Mouse (Mus musculus): ENCODE measurements around the gene Rem1. TPM values are rescaled to one million over a fixed set of nuclear protein-coding genes. Genes with fewer than 3 reads are reported as not detected.
"Not testable (repeated sequence)": the region's sequence is repeated elsewhere in the genome, so short reads cannot be mapped to it uniquely, and the experiment has no call there.

Rem1 gene
- total RNA-seq, 2 experiments from 2014 or later, result 1.1 TPM

DNA sequence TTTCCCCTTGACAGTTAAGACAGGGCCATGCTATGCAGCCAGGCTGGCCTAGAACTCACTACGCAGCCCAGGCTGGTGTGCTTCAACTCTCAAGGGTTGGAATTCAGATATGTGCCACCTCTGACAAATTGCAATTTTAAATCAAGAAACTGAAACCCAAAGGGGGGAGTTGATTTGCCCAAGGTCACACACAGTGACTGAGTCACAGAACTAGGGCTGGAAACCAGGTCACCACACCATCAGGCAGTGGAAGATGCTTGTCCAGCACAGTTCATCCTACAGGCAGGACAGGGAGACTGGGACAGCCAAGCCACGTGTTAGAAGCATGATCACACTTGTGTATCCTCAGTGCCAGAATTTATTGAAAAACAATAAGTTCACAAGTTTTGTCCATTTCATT, 2.2 kb upstream of the Rem1 start:
- DNase-seq (ENCODE audit: low spot score in 2 of 2), result no peak
- intact Hi-C loops (cut with DNase I), result no loop called here

DNA sequence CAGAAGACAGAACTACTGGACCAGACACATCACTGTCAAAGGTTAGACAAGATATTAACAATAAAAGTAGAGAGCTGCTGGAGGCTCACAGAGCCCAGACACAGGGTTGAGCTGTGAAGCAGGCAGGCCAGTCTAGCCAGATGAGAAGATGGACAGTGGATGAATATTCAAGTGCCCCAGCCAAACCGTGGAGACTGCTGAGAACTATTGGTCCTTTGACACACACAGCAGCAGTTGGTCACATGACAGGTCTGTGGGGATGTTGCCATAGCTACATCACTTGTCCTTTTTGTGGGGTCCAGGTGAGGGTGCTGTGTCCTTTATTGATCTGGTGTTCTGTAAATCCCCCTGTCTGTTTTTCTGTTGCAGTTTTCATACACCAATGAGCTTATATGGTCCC, 1.5 kb upstream of the Rem1 start:
- intact Hi-C loops (cut with DNase I), result no loop called here

DNA sequence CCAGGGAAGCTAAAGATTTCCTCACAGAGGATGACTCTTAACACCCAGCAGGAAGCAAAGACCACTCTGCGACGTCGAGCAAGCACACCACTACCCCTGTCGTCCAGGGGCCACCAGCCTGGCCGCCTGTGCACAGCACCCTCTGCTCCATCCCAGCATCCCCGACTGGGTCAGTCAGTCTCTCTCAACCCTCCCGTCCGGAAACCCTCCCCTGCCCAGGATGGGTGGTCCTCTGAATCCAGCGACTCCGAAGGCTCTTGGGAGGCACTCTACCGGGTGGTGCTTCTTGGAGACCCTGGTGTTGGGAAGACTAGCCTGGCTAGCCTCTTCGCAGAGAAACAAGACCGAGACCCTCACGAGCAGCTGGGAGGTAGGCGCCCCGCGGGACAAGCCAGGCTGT, 1.3 kb downstream of the Rem1 start:
- intact Hi-C loops (cut with DNase I), result no loop called here
- DNase-seq (ENCODE audit: low spot score in 2 of 2), result no peak

More for the DNA sequence above, 1.5 kb upstream of the Rem1 start:
- no peak for DNase-seq (ENCODE audit: low spot score in 2 of 2)

GRCm38 (mm10) chr2:152629239-152629638, 2.5 kb downstream of the Rem1 start:
- intact Hi-C loops (cut with DNase I), result no loop called here
- DNase-seq (ENCODE audit: low spot score in 2 of 2), result no peak

- intact Hi-C loops (cut with DNase I), result no loop called here
- DNase-seq (ENCODE audit: low spot score in 2 of 2), result no peak
Measured at GRCm38 (mm10) chr2:152629904-152630303, 3.2 kb downstream of the Rem1 start.

GRCm38 (mm10) chr2:152633334-152633733, 6.6 kb downstream of the Rem1 start:
- intact Hi-C loops (cut with DNase I), result no loop called here
- DNase-seq (ENCODE audit: low spot score in 2 of 2), result no peak

DNA sequence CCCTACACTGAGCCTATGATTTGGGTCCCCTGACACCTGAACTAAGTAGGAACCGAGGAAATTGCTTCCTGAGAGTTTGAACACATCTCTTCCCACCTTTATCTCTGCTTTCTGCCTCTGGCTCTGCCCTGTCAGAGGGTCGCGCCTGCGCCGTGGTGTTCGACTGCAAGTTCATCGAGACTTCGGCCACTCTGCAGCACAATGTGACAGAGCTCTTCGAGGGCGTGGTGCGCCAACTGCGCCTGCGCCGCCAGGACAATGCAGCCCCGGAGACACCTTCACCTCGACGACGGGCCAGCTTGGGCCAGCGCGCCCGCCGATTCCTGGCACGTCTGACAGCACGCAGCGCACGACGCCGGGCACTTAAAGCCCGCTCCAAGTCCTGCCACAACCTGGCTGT, 7.6 kb downstream of the Rem1 start:
- no peak for DNase-seq (ENCODE audit: low spot score in 2 of 2)
- intact Hi-C loops (cut with DNase I), result no loop called here

DNA sequence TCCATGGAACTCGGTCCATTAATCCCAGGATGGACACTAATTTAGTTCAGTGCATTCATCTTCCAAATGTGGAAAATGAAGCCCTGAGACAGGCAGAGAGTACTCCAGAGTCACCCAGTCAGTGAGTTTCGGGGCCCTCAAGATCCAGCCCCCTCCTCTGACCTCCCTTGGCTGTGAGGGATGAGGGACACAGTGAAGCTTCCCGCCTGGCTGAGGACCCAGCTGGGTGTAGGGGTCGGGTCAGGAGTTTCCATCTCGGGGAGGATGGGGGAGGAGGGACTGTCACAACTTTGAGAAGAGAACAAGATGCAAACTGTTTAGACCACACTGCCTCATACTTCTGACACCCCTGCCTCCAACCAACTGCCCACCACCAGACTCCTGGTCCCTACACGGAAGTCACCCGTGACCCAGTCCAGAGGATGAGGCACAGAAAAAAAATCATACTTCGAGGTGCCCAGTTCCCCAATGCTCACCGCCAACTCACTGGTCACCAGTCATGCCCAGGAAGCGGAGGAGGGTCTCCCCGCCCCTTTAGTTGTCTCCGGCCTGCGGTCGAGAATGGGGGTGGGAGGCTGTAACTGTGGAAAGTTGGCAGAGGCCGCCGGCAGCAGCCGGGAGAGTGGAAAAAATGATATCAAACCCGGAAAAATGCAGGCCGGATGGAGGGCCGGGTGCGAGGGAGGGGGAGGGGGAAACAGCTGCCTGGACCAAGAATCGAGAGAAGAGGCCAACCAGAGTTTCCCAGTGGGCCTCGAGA, 9.7 kb downstream of the Rem1 start:
- DNase-seq (ENCODE audit: low spot score in 2 of 2), result no peak
- intact Hi-C loops (cut with DNase I), result no loop called here

GRCm38 (mm10) chr2:152637006-152637322, 10.2 kb downstream of the Rem1 start:
- intact Hi-C loops (cut with DNase I), result no loop called here

DNA sequence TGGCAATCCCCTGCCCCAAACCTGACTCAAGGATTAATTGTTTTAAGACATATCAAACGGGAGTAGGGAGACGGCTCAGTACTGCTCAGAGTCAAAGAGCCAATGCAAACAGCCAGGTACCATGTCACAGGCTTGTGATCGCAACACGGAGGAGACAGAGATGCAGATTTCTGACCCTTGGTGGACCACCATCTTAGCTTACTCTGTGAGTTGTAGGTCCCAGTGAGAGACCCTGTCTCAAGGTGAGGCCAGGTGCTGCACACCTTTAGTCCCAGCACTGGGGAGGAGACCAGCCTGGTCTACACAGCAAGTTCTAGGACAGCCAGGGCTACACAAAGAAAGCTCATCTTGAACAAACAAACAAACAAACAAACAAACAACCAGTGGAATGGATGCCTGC, 10.6 kb downstream of the Rem1 start:
- no peak for DNase-seq (ENCODE audit: low spot score in 2 of 2)
- intact Hi-C loops (cut with DNase I), result no loop called here

More at GRCm38 (mm10) chr2:152637006-152637322, 10.2 kb downstream of the Rem1 start:
- DNase-seq (ENCODE audit: low spot score in 2 of 2), result no peak

DNA sequence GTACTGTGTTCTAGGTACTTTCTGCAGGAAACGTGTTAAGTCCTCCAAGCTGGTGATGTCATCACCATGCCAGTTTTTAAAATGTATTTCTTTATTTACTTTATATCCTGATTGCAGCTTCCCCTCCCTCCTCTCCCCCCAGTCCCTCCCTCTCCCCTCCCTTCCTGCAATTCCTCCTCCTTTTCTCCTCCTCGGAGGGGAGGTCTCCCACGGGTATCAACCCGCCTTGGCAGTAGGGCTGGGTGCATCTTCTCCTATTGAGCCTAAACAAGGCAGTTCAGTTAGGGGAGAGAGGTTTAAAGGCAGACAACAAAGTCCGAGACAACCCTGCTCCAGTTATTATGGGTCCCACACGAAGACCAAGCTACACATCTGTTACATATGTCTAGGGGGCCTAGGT, 12.1 kb downstream of the Rem1 start:
- no peak for DNase-seq (ENCODE audit: low spot score in 2 of 2)
- intact Hi-C loops (cut with DNase I), result no loop called here

- intact Hi-C loops (cut with DNase I), result no loop called here
- no peak for DNase-seq (ENCODE audit: low spot score in 2 of 2)
Measured at GRCm38 (mm10) chr2:152639406-152640113, 12.8 kb downstream of the Rem1 start.

- intact Hi-C loops (cut with DNase I), result no loop called here
- DNase-seq (ENCODE audit: low spot score in 2 of 2), result no peak
Measured at GRCm38 (mm10) chr2:152652901-152653620, 26.3 kb downstream of the Rem1 start.

- intact Hi-C loops (cut with DNase I), result no loop called here
- peak; percentile 83 to 93 for DNase-seq (ENCODE audit: low spot score in 2 of 2)
Measured at GRCm38 (mm10) chr2:152653874-152654715, 27.3 kb downstream of the Rem1 start.

GRCm38 (mm10) chr2:152657398-152657797, 30.6 kb downstream of the Rem1 start:
- no peak for DNase-seq (ENCODE audit: low spot score in 2 of 2)
- intact Hi-C loops (cut with DNase I), result loop anchor here (1.0 kb wide), 1 partner anchor 42 kb away; no protein-coding TSS in a partner anchor

DNA sequence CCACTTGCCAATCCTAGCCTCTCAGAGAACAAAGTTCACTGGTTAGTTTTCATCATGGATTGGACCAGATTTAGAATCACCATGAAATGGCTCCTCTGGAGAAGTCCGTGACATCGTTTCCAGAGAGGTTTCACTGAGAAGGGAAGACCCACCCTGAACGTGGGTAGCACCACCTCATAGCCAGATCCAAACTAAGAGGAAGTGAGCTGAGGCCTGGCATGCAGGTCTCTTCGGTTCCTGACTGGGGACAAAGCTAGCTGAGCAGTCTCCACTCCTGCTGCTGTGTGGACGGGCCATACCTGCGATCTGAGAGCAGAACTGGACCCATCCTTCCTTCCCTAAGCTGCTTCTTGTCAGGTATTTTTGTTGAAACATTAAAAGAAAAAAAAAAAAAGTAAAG, 34.4 kb downstream of the Rem1 start:
- intact Hi-C loops (cut with DNase I), result no loop called here
- DNase-seq (ENCODE audit: low spot score in 2 of 2), result no peak

- intact Hi-C loops (cut with DNase I); DNase-seq (ENCODE audit: low spot score in 2 of 2): not testable (repeated sequence)
Measured at GRCm38 (mm10) chr2:152666191-152666590, 39.4 kb downstream of the Rem1 start.

DNA sequence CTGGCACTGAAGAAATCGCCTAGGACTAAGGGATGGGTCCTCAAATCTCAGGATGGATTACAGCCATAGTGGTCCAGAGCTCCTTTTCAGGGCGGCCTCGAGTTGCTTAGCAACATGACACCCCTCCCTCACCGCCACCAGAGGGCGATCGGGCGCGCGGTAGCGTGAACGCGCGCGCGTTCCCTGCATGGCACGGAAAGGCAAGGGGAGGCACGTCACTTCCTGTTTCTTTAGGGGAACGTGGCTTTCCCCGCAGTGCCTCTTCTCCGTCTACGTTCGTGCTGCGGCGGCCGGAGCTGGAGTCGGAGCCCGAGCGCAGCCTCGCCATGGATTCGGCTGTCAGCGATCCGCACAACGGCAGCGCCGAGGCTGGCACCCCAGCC, 42.5 kb downstream of the Rem1 start, which contains the start of gene H13:
Gene H13 (plus strand): TSS at position 206 of the 383 bp plus-strand sequence.
- intact Hi-C loops (cut with DNase I), result no loop called here
- DNase-seq (ENCODE audit: low spot score in 2 of 2), result peak; percentile 94 to 95

DNA sequence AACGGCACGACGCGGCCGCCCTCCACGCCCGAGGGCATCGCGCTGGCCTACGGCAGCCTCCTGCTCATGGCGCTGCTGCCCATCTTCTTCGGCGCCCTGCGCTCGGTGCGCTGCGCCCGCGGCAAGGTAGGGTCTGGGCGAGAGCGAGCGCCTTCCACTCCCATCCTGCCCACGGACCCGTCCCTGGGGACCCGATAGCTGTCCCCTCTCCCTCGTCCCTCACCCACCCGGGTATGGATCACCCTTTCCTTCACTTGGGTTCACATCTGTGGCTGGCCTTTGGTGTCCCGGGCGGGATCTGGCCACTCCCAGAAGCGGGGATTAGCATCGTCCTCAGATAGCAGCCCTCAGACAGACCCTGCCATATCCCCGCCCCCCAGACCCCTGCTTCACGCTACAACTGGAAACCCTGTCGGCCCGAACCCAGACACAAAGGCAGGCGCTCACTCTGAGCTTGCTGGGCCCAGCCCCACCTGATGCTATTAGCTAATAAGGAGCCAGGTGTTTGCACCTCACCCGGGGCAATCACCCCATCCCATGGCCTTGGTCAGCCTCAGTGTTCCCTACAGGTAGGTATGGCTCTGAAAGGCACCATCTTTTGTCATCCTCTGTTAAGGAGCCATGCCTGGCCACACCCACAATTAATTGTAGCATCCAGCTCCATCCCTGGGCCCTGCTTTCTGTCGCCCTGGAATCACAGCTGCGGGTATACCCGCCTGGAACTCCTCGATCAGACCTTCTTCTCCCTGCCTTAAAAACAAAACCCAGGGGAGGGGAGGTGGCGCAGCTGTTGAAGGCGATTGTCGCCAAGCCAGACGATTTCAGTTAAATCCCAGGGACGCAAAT, 43.1 kb downstream of the Rem1 start:
- intact Hi-C loops (cut with DNase I), result loop anchor here (5.0 kb wide), 1 partner anchor 258 kb away; no protein-coding TSS in a partner anchor
- peak in 1 of 2 experiments; percentile 39 for DNase-seq (ENCODE audit: low spot score in 2 of 2)

Data from left cerebral cortex, postnatal 25 days (tissue).